Mouse (Mus musculus): ENCODE data around the gene 2010111I01Rik.
A peak's percentile ranks its signal among the peaks of the same experiment; 100 is the strongest.
"Not testable (repeated sequence)": the region's sequence is repeated elsewhere in the genome, so short reads cannot be mapped to it uniquely, and the experiment has no call there.

The 2010111I01Rik gene

DNA sequence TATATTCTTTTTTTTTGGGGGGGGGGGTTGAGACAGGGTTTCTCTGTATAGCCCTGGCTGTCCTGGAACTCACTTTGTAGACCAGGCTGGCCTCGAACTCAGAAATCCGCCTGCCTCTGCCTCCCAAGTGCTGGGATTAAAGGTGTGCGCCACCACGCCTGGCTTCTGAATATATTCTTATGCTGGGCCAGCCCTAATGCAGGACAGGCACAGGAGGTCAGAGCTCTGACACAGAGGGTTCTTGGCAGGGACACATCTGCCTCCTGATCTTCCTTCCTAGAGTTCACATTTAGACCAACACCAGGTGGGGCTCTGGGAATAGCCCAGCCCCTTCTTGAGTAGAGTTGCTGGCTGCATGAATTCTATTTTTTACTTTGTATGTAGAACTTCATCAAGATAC is 350.4 kb downstream of the 2010111I01Rik start:
- not testable (repeated sequence) for DNase-seq (ENCODE audit: low spot score)

DNA sequence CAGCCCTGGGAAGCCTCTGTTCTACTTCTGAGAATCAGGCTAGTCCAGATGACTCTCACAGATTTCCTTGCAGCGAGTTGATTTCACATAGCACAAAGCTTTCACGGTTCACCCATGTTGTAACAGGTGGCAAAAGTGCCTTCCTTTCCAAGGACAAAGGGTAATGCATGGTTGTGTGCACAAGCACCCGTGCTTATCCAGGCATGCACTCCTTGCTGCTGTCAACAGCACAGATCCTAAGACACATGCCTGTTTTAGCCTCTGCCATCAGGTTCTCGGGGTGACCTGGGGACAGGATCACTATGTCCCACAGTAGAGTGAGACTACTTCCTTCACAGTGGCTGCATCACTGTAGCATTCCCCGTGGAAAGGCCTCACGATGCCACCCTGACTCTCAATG is 351.1 kb downstream of the 2010111I01Rik start:
- DNase-seq (ENCODE audit: low spot score): no peak

DNA sequence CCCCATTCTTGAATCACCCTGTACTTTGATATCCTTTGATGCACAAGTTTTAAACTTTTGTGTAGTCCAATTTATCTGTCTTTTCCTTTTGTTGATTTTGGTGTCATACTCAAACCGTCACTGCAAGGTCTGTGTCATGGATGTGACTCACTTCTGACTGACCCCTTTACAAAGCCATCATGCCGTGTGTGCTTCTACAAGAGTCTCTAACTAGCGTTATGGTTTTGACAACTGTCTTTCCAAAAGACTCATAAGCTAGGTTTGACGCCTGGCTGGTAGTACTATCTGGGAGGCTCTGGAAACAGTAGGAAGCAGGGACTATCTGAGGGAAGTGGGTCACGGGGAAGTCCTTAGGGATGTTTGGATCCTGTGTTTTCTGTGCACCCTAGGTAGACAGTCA is 351.7 kb downstream of the 2010111I01Rik start:
- no peak for DNase-seq (ENCODE audit: low spot score)

DNA sequence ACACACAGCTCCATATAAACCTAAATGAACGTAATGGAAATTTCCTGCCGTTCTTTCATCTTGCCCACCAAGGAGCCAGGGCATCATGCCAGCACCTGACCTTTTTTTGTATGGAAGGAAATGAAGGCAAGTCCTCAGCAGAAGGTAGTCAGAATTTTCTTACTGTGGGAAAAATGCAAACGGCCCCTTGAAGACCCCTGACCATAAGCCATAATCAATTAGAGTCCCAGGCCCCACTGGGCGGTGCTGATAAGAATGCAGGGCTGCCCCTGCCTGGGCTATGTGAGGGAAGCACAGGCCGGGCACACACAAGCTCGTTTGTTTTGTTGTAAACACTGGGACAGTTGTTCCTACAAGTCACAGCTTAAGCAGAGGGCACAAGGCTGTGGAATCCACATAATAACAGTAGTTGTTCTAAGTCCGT is 353.0 kb downstream of the 2010111I01Rik start:
- peak; percentile 58 for DNase-seq (ENCODE audit: low spot score)

DNA sequence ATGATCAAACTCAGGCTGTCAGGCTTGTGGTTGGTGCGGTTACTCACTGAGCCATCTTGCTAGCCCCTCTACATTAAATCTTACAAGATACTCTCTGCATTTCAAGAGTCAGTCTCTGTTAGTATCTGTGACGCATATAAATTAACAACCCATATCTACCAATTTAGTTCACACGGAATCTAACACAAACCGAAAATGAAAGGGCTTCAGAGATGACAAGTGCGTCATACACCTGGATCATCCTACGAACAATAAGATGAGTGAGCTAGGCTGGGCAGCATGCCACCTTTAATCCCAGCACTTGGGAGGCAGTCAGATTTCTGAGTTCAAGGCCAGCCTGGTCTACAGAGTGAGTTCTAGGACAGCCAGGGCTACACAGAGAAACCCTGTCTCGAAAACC is 355.1 kb downstream of the 2010111I01Rik start:
- DNase-seq (ENCODE audit: low spot score): no peak

DNA sequence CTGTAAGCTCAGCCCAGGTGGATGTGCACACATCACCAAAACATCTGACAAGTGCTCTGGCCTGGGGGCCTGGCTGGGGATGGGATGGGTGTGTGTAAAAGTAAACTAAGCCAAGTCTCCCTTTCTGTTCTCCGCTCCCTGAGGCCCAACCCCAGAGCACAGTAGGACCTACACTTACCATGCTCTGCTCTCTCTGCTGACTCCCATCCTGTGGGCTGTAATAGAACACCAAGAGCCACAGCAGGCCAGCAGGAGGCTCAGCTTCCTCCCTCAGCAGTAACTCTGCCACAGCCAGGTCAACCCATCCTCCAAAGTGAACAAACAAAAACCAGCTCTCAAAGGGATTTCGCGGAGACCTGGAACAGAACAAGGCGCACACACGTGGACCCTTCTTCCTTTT is 357.0 kb downstream of the 2010111I01Rik start:
- DNase-seq (ENCODE audit: low spot score): no peak

DNA sequence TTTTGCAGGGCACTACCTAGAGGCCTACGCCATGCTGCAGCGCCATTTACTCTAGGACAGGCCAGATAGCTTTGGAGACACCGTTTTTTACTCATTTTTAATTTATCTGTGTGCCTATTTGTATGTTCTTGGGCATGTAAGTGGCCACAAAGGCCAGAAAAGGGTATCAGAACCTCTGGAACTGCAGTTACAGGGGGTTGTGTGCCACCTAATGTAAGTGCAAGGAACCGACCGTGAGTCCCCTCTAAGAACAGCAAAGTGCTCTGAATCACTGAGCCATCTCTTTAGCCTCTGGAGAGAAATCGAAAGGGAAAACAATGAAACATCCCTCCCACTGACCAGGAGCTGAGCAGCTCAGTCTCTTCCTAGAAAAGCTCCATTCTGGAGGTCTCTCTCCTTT is 358.1 kb downstream of the 2010111I01Rik start:
- DNase-seq (ENCODE audit: low spot score): no peak

DNA sequence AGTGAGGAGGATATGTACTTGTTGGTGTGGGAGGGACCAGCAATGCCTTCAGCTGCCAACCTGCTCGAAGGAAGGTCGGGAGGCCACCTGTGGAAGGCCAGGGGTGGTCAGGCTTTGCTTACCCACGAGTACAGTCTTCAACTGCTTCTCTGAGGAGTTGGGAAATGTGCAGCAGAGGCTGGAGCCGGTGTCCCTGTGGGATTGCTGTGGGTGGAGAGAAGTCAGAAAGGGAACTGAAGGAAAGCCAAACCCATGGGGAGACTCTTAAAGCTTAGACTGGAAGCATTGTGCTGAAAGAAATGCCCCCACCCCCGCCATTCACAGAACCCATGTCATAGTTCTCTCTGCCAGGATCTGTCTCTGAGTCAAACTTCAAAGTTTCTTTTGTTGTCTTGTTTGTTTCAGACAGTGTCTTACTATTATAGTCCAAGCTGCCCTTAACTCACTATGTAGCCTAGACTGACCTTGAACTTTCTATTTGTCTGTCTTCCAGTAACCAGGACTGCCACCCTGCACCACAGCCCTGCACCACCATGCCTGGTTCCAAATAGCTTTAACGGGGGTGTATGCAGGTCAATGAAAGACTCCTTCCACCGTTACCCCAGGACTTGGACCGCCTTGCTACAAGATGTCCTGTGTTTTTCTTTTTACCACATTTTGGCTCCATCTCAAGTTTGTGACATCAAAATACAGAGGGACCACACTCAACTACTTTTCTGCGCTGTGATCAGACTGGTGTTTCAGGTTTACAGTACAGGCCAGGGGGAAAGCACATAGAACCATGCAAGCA is 358.8 kb downstream of the 2010111I01Rik start:
- peak; percentile 7 for DNase-seq (ENCODE audit: low spot score)

DNA sequence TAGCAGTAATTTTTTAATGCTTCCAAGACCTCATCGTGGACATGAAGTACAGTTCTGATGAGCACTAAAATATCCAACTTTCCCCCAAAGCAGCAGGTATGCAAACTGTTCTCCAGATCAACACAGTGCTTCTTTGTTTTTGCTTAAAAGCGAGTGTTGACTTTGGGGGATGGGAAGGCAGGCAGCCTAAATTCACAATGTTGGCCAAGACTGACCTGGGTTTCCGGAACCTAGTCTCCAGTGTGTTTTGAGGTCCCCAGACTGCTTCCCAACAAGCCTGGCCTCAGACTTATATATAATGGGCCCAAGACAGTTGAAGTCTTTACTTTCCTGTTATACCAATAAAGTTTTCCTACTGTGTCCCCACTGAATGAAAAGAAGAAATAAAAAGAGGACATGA is 359.6 kb downstream of the 2010111I01Rik start:
- DNase-seq (ENCODE audit: low spot score): no peak

DNA sequence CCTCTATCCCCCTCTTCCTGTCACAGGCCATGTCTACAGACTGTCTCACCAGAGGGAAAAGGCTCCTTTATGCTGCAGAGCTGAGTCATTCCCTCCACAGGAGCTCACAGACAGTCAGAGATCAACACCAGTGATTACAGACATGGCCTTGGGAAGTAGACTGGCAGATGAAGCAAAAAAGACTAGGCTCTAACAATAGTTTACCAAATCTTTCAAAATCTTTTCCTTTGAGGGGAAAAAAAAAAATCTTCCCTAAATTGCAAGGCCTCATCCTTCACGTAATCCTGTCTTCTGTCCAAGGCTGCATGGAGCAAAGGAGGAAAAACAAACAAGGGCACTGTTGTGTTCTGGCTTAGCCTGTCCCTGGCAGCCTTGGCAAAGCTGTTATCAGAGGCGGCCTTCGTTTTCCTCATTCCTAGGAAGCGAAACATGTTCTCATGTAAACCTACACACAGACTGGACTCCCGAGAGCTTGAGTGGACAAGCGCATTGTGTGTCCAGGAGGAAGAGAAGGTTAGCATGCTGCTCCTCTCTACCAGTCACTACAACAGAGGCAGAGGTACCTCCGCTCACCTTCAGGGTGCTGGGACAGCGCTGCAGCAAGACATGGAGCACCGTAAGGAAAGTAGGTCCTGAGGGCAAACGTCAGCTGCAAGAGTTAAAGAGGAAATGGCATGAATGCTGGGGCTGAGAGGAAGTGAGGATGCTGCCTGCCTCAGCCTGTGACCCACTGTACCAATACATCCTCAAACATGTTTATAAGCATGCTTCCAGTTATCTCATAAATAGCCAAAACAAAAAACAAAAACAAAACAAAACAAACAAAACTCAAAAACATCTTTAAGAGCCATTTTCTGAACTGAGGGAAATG is 360.5 kb downstream of the 2010111I01Rik start:
- no peak for DNase-seq (ENCODE audit: low spot score)

DNA sequence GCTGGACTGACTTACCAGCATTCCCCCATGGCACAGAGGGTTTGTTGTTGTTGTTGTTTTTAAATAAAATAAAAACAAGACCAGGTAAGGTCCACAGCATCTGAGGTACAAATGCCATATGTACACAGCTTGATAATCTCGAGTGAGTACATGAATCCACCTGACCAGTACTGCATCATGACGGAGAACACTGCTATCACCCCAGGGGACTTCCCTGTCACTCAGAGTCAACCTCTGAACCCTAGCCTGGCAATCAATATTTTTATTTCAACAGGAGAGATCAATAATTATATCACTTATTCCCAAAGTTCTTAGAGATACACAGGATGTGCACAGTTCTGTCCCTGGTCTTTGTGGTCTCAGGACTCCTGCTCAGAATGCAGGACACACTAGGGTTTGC is 361.3 kb downstream of the 2010111I01Rik start:
- DNase-seq (ENCODE audit: low spot score): no peak

DNA sequence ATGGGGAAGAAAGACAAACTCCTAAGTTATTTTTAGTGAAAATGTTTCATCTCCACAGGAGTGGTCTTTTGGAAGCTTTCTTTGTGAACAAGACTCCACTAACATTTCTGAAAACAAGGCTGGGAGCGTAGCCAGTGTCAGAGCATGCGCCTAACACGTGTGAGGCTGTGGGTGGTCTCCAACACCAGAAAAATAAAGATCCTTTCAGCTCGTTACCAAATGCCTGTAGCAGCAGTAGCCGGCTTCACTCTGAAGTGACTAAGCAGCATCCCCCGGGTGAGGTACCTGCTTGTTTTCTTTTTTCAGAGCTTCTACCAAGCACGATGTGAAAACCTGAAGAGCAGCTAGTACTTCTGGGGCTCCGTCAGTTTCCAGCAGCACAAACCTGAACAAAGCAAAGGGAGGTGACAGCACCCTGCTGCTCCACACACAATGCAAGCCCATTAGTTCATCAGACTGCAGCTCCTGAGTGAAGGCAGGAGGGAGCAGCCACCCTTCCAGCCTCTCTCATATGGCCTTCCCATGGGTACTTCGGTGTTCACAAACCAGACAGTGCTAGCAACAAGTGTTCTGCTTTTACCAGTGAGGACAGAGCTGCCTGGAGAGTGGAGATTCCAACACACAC is 365.7 kb downstream of the 2010111I01Rik start:
- peak; percentile 70 for DNase-seq (ENCODE audit: low spot score)

DNA sequence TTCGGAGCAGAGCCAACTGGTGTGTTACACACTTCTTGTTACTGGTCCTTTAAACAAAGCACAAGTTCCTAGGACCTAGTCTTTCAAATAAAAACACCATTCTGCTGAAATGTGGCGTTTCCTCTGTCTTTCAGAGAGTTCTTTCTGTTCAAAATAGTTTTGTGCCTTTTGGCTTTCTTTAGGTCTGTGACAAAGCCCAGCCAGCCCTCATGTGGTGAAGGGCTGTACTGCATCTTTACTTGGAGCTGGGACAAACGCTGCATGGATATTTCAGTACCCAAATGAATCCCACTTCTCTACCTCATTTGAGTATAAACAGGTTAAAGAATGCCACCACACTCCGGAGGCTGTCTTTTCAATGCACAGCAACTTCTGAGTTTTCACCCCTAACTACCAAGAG is 366.7 kb downstream of the 2010111I01Rik start:
- peak; percentile 81 for DNase-seq (ENCODE audit: low spot score)

DNA sequence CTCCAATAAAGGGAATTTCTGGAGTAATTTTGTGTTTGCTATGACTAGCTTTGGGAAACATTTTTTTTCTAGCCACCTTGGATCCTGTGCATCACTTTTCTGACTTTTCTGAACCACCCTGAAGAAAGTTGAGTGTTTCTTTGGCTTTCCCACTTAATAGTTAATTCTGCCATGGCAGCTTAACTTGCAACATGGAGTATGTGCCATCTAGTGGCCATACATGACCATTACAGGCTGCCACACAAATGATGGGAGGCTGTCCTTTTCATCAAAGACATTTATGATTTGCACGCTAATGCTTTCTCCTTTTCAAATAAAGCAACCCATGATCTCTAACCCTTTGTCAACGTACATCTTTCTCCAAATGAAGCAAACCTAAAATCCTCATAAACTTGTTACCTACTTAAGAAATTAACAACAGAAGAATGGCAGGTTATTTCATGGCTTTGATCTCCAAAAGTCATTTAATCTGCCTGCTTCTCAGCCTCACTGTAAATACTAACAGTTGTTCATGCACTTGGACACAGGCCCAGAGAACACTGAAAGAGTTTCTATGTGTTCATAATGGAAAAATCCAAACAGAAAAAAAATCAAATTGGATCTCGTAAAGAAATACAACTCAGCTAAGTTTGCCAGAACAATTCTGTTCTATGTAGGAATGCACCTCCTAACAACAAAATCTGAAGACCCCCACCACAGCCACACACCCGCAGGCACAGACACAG is 368.0 kb downstream of the 2010111I01Rik start:
- DNase-seq (ENCODE audit: low spot score): peak; percentile 79

DNA sequence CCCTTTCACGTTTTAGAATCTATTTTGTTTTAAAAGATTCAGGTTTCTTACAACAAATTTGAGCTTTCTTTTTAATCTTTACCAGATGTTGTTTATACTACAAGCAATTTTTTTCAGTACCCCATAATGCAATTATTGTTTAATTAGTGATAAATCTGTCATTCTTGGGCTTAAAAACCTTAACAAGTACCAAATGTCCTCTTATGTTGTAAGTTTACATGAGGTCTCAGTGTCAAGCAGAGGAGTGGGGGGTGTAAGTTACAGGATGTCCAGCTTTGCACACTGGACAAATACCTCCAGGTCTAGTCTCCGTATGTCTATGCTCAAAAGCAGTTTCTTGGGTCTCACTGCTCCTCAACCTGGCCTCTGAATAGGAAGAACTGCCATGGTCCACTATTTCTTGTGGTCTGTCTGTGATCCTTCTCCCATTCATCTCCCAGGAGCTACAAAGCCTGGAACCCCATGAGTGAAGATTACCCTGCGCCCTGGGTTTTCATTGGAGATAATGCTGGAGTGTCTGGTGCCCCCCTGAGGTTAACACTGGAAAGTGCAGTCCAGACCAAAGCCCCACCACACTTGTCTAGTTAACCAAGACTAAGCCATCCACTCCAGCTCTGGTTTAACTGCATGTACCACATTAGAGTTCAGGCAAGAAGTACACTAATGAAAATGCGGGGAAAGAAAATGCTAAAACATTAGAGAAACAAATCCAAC is 370.9 kb downstream of the 2010111I01Rik start:
- DNase-seq (ENCODE audit: low spot score): peak; percentile 60

DNA sequence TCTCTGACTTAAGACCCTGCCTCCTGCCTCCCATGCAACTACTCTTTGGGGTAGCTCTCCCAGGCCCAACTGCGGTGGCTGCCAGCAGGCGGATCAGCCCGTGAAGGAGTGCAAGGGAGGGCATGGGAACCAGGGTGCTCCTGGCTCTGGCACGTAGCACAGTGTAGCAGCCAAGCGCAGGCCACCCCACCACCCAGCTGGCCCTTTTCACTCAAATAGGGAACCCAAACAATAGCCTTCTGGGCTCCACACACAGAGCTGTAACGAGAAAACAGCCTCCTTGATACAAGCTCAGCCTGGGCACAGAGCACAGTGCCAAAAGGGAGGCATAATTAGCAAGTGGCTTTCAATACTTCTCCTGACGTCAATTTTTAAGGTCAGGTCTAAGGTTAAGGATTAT is 371.6 kb downstream of the 2010111I01Rik start:
- peak; percentile 65 for DNase-seq (ENCODE audit: low spot score)

DNA sequence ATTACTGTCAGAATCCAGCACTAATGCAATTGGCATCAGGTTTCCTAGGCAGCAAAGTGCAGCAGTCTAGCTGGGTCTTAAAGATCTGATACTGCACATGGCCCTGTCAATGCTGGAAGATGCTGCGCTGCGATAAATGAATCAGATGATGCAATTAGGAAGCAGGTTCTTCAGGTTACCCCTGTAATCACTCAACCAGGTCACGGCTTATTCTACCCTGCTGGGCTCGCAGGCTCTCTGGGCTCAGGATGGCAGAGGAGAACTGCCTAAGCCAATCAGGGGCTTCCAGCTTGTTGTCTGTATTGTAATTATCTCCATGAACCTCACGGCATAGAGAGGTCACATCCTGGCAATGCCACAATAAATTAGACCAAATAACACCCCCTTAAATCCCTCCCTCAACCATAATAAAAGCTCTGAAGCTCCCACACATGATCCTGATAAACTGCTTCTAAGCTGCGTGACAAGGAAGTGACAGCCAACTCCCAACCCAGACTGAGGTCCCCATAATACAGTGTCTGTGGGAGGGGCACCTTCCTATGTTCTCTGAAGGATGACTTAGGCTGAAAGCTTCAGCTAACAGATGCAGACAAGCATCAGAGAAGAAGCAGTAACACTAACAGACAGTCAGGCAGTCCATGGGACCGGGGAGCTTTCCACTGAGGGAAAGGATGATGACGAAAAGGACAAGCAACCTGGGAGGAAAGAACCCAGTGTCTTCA is 372.7 kb downstream of the 2010111I01Rik start:
- no peak for DNase-seq (ENCODE audit: low spot score)

DNA sequence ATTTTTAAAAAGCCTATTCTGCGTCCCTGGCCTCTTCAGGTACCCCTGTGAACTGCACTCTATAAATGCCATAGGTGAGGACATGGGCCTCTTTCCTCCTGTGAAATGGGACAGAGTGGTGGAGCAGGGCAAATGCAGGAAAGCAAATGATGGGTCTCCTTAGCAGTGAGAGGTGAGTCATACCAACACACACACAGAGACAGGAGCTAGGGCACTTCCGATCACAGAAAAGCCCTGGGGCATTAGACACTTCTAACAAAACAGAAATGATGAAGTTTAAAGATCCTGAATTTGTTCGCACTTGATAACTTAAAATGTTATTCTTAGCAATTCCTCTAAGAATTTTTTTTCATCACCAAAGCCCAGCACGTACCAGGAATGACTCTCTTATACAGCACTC is 375.3 kb downstream of the 2010111I01Rik start:
- no peak for DNase-seq (ENCODE audit: low spot score)

DNA sequence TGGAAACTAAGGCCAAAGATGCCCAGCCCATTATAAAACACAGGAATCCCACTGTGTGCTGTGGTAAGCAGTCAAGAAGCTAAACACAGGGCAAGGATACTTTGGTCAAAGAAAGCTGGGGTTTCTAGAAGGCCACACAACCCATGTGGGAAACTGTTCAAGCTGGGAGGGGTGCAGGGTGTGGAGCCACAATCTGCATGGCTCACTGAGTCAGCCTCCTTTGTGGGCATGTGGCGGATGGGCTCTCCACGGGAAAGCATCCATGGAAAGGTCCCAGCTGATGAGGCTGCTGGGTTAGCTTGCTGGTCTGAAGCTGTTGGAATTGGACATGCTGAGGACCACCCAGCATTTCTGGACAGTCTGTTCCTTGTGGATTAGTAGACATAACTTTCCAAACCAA is 378.1 kb downstream of the 2010111I01Rik start:
- DNase-seq (ENCODE audit: low spot score): no peak

DNA sequence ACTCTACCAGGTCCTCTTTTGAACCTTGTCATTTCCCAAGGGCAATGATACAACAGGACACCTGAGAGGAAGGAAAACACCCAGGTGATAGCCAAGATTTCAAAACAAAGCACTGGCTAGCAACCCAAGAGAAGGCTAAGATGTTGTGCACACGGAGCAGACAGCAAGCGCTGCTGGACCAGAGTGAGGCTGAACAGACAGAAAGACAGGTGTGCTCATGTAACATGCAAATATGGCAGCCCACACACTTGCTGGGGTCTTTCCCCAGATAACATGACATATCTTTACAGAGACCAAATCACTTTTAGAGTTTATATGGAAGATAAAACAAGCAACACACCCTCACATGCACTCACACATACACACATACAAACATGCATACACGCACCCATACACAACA is 379.8 kb downstream of the 2010111I01Rik start:
- DNase-seq (ENCODE audit: low spot score): no peak

Data from layer of hippocampus, adult 11-12 months (tissue).